Mouse (Mus musculus) lung, postnatal 0 days (tissue): ENCODE measurements around the gene Spink2.

ENCODE experiments used
- CTCF ChIP-seq: IDR thresholded peaks from 2 replicates; pipeline ENCODE4 v1.5.1; 2016; ENCODE audit warnings: antibody characterized with exemption, mild to moderate bottlenecking
- EP300 ChIP-seq: IDR thresholded peaks from 2 replicates; pipeline ENCODE4 v1.6.1; 2016; ENCODE audit warnings: antibody characterized with exemption, mild to moderate bottlenecking, control low read depth

DNA sequence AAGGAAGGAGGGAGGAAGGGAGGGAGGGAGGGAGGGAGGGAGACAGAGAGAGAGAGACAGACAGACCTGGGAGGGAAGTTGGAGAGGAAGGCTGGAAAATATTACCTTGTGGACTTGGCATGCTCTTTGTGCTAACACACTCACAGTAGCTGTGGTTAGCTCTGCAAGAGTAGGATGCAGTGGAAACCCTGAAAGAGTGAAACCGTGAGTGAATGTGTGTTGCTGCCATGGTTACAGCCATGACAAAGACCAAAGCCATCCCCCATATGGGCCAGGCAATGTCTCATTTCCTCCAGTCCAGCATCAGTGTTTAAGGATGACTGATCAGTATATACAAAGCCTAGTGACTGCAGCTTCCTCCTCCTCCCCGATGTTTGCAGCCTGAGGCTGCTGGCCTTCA, 6.5 kb upstream of the Spink2 start:
- TF ChIP-seq CTCF = no peak
- TF ChIP-seq EP300 = no peak
